Mouse (Mus musculus) telencephalon, adult 2 months (tissue): ENCODE data around the gene Lrmda.
A peak's percentile ranks its signal among the peaks of the same experiment; 100 is the strongest.

Experiments used
- DNase-seq: peaks from one replicate; pipeline ENCODE4 v3.0.0-alpha.2; 2011; ENCODE audit warnings: low read depth, low spot score

Lrmda gene

GRCm38 (mm10) chr14:22406623-22407022 lies 387.1 kb downstream of the Lrmda start:
- no peak for DNase-seq

DNA sequence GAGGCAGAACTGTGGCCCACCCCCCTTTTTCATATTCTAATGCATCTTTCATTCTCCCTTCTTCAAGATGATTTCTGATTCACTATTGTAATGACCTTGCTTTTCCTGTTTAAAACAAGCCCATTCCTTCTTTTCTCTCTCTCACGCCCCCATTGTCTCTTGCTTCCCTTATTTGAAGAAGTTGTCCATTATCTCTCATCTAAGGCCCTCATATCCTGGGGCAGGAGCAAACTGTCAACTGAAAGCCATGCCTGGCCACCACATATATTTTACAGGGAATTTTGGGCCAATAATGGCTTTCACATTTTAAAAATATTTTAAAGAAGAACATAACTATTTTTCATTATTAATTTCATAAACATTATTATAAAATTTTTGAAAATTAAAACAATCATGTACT lies 391.3 kb downstream of the Lrmda start:
- DNase-seq: no peak

DNA sequence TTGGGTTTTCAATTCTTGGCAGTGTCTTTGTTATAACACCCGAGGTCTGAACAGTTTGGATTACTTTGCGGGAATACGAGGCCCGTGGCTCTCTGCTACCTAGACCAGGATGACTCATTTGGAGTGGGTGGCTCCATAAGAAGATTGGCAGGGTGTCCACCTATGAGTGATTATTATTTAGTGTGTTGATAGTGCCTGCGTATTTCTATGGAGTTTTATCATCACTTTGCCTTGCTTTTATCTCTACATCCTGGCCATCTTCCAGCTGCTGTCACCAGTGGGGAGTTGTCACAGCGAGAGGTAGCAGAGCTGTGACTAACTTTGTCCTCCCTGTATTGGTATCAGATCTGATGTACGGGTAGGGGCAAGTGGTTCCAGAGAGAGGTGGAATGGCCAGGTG lies 393.7 kb downstream of the Lrmda start:
- DNase-seq: no peak

GRCm38 (mm10) chr14:22417706-22418105 lies 398.2 kb downstream of the Lrmda start:
- DNase-seq: no peak

GRCm38 (mm10) chr14:22421668-22422067 lies 402.2 kb downstream of the Lrmda start:
- no peak for DNase-seq

GRCm38 (mm10) chr14:22425018-22425534 lies 405.6 kb downstream of the Lrmda start:
- no peak for DNase-seq

- no peak for DNase-seq
Observed at GRCm38 (mm10) chr14:22435441-22435840, 415.9 kb downstream of the Lrmda start.

- DNase-seq: no peak
Observed at GRCm38 (mm10) chr14:22435860-22436377, 416.4 kb downstream of the Lrmda start.

DNA sequence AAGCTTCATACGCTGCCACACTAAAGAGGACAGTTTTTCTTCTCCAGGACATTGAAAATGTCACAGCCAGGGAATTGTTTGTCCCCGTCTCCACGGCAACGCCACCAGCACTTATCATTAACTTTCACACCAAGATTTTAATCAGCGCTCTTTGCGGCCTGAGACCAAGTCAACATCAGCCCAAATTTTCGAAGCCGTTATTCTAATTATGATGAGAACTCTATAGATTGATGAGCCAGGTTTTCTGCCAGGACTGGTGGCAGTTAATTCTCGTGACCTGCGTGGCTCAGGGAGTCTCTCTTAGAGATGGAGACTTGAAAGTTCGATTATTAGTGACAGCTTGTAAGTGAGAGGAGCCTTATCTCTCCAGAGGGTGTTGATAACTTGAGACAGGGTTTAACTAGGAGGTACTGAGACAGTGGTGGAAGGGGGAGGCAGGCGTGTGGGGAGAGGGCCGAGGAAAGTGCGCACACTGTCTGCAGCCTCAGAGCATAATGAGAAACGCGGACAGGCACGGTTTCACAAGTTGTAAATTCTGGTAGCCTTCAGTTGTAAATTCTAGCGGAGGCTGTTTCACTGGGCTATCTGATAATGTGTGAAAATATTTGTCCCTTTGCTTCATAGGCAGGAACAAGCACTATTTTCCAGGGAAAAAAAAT lies 421.0 kb downstream of the Lrmda start:
- no peak for DNase-seq

DNA sequence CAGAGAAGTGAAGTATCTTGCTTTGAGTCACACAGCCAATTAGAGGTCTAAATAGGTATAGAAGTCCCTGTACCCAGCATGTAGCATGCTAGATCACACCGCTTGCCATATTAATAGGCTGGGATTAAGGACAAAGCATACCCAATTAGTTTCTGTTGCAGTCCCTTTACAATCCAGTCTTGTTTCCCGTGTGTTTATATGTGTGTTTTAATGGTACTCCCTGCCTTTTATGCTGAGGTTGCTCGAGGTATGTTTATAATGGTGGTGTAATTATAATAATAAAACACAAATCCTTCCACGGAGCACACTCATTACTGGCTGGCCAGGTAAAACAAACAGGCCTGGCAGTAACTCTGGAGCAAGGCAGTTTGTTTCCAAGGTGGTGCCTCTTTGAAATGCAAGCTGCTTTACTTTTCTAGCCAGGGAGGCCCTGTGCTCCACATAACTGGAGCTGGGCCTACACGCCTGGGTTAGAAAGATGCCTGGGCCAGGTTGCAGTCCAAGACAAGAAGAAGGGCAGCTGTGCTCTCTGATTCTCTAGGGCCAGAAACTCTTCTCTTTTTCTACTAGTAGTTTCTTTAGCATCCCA lies 422.4 kb downstream of the Lrmda start:
- no peak for DNase-seq

DNA sequence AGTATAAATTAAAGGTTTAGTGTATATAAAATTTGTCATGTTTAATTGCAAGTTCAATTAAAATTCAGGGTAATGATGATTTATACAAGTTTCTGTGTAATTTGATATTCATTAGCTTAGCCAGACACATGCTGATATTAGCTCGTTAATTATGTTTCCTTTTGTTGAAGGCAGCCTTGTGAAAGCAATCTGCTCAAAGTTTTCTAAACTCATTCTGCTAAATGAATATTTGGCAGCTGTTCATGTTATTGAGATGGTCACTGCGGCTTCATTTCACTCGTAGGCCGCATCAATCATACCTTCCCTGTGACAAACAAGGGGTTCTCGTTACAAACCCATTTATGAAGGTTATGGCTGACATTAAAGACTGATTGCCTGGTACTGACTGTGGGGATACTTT lies 423.2 kb downstream of the Lrmda start:
- no peak for DNase-seq

- DNase-seq: no peak
Observed at GRCm38 (mm10) chr14:22444541-22444940, 425.0 kb downstream of the Lrmda start.

GRCm38 (mm10) chr14:22445161-22445821 lies 425.8 kb downstream of the Lrmda start:
- peak; percentile 54 for DNase-seq

- DNase-seq: no peak
Observed at GRCm38 (mm10) chr14:22445841-22446570, 426.5 kb downstream of the Lrmda start.

DNA sequence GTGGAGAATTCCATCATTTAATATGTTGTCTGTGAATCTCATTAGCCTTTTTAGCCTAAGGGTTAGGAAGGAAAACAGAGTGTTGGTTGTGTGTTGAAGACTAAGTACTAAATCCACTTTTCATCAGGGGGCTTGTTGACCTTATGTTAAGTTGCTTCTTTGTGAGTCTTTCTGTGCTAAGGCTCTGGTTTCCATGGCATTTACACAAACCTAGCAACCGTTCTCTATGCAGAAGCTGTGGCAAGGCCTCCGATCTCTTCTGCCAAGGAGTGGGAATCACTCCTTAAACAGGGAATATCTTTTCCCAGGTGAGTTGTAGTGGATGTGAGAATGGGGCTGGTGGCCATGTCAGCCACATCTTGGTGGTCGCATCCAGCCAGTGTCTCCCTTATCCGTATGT lies 432.1 kb downstream of the Lrmda start:
- DNase-seq: no peak

GRCm38 (mm10) chr14:22464314-22464713 lies 444.8 kb downstream of the Lrmda start:
- no peak for DNase-seq

GRCm38 (mm10) chr14:22471041-22471440 lies 451.5 kb downstream of the Lrmda start:
- DNase-seq: no peak

DNA sequence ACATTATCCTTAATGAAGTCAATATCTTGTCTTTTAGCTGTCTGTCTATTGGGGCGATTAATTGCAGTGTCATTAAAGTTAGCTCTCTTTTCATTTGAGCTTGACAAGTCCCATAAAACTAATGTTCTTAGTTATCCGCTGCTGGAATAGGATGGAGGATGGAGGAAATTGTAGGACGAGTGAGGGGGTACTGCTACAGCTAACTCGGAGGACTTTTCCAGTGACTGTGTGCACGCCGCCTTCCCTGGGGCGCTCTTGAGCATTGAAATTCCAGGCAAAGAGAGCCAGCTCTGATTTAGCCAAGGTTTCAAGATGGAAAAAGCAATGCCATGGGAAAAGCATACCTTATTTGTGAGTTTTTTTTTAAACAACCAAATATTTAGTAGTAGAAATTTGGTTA lies 453.9 kb downstream of the Lrmda start:
- no peak for DNase-seq

- no peak for DNase-seq
Observed at GRCm38 (mm10) chr14:22473991-22474390, 454.5 kb downstream of the Lrmda start.

GRCm38 (mm10) chr14:22493326-22493725 lies 473.8 kb downstream of the Lrmda start:
- no peak for DNase-seq

GRCm38 (mm10) chr14:22494290-22494689 lies 474.8 kb downstream of the Lrmda start:
- no peak for DNase-seq

- no peak for DNase-seq
Observed at GRCm38 (mm10) chr14:22494866-22495265, 475.4 kb downstream of the Lrmda start.
